Mouse (Mus musculus): ENCODE data around the gene Dnm2.

Gene Dnm2

GRCm38 (mm10) chr9:21424631-21425555 lies at the start of gene Dnm2:
TSS of gene Dnm2 (plus strand) at chr9:21424908.
- peak; percentile 99 for DNase-seq (ENCODE audit: low read depth, low spot score)

DNA sequence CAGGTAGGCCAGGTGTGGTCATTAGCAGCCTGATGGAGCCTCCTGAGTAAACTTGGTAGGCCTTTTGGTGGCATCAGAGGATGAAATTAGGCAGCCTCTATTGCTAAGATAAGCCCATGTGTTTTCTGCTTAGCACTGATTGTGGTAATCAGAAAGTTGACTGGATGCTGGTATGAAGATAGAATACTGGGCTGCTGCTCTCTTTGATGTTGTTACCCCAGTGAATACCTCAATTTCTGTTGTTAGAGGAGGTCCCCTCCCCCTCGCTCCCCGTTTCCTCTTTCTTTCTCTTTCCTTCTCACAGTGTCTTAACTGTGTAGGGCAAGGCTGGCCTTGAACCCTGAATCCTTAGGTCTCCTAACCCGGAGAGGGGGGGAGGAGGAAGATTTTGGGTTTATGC lies 45.5 kb upstream of the Dnm2 start:
- no peak for DNase-seq (ENCODE audit: low read depth, low spot score)

- peak; percentile 32 for DNase-seq (ENCODE audit: low read depth, low spot score)
Observed at GRCm38 (mm10) chr9:21380868-21381267, 43.8 kb upstream of the Dnm2 start.

GRCm38 (mm10) chr9:21383966-21384365 lies 40.7 kb upstream of the Dnm2 start:
- DNase-seq (ENCODE audit: low read depth, low spot score) = no peak

DNA sequence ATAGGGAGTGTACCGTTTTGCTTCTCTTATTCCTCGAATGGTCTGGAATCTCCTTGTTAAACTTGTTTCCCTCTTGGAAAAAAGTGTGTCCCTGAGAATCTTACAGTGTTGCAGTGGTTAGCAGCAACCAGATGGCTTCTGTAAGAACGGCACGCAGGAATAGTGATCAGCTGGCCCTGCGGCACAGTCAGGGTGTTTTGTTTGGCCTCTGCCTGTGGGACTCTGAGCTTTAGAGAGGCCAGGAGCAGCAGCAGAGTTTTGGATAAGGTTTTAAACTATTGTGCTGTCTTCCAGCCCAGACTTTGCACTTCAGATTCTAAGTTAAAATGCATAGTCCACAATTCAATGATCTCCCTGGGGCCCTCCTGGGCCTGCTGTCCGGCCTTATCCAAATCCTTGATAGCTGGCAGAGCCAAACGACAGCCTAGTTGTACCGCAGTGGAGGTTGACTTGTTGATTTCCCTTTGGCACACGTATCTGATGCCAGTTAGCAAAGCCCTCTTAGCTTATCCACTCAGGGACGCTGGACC lies 32.0 kb upstream of the Dnm2 start:
- DNase-seq (ENCODE audit: low read depth, low spot score) = no peak

- no peak for DNase-seq (ENCODE audit: low read depth, low spot score)
Observed at GRCm38 (mm10) chr9:21395692-21396091, 29.0 kb upstream of the Dnm2 start.

- no peak for DNase-seq (ENCODE audit: low read depth, low spot score)
Observed at GRCm38 (mm10) chr9:21397170-21397569, 27.5 kb upstream of the Dnm2 start.

DNA sequence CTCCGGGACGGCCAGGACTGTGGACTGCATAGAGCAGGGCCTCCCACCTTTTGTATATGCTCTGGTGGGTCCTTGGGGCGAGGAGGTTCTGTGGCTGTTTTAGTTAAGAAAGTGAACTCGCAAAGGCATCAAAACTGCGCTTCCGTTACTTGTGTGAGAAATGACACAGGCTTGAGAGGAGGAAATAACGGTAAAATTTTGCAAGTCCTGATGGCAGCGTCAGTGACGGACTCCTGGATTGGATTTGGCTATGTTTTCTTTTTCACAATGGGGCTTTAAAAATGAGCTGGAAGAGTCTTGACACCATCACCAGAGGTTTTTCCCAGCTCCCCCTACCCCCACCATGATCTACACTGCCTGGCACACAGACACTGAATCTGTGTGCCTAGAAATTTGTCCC lies 23.7 kb upstream of the Dnm2 start:
- DNase-seq (ENCODE audit: low read depth, low spot score) = no peak

DNA sequence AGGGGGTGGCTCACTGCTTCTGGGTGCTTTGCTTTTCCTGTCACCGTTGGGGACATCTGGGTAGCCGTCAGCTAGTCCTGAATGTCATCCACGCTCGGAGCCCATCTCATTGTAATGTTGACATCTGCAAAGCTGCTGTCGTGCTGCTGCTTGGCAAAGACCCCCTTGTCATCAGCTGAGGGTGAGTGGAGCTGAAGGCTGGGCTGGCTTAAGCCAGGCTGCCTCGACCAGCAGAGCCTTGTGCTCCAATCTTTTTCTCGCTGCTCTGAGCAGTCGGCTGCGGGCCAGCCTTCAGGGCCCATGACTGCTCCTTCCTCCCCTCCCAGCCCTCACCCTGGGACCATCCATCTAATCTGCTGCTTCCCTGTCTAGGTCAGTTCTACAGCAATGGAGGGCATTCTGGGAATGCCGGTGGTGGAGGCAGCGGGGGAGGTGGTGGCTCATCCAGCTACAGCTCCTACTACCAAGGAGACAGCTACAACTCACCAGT lies 21.9 kb upstream of the Dnm2 start:
- DNase-seq (ENCODE audit: low read depth, low spot score) = no peak

DNA sequence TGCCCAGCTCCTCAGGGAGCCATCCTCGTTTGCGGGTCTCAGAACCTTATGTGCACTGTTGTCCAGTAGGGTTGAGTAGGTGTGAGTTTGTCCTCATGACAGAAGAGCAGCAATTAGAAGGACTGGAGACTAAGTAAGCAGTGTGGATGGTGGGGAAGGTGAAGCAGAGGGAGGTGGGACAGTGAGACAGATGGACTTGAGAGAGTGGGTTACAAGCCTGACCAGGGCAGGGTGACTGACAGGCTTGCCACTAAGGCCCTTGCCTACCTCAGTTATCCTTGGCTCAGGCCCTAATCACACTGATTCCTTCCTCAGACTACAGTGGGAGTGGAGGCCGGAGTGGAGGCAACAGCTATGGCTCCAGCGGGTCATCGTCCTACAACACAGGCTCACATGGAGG lies 21.0 kb upstream of the Dnm2 start:
- no peak for DNase-seq (ENCODE audit: low read depth, low spot score)

DNA sequence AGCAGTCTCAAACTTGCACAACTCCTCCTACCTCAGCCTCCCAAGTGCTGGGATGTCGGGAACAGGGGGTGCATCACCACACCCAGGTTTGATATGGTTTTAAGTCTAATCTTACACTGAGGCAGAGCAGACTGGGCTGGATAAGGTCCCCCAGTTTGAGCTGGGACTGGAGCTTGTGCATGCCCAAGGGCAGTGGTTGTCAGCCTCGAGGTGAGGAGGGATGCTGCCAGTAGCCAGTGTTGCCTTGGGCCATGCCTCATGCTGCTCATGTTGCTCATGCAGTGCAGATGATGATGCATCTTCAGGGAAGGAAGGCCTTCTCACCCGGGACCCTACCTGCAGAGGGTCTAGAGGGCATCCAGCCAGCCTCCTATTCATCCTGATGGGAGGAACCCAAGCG lies 19.2 kb upstream of the Dnm2 start:
- DNase-seq (ENCODE audit: low read depth, low spot score) = no peak

- peak; percentile 46 for DNase-seq (ENCODE audit: low read depth, low spot score)
Observed at GRCm38 (mm10) chr9:21407951-21408350, 16.8 kb upstream of the Dnm2 start.

GRCm38 (mm10) chr9:21408624-21409023 lies 16.1 kb upstream of the Dnm2 start:
- DNase-seq (ENCODE audit: low read depth, low spot score) = no peak

- peak; percentile 89 for DNase-seq (ENCODE audit: low read depth, low spot score)
Observed at GRCm38 (mm10) chr9:21409592-21410317, 15.0 kb upstream of the Dnm2 start.

GRCm38 (mm10) chr9:21411669-21412550 lies 12.8 kb upstream of the Dnm2 start, which contains the start of gene Qtrt1:
TSS of gene Qtrt1 (plus strand) at chr9:21411837.
- DNase-seq (ENCODE audit: low read depth, low spot score) = peak; percentile 95

GRCm38 (mm10) chr9:21417866-21418265 lies 6.8 kb upstream of the Dnm2 start:
- no peak for DNase-seq (ENCODE audit: low read depth, low spot score)

GRCm38 (mm10) chr9:21419646-21420045 lies 5.1 kb upstream of the Dnm2 start:
- no peak for DNase-seq (ENCODE audit: low read depth, low spot score)

GRCm38 (mm10) chr9:21425556-21425945 lies 843 bp downstream of the Dnm2 start:
- no peak for DNase-seq (ENCODE audit: low read depth, low spot score)

- peak; percentile 68 for DNase-seq (ENCODE audit: low read depth, low spot score)
Observed at GRCm38 (mm10) chr9:21426013-21426412, 1.3 kb downstream of the Dnm2 start.

DNA sequence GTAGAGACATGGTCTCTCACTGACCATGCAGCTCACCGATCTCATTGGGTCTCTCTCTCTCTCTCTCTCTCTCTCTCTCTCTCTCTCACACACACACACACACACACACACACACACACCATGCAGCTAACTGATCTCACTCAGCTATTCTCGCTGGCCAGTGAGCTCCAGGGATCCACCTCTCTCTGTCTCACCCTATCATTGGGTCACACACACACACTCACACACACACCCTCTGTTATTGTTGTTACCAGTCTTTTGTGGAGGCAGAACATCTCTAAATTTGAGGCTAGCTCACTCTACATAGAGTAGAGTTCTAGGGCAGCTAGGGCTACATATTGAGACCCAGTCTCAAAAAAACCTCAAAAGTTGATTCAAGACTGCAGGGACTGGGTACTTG lies 1.8 kb downstream of the Dnm2 start:
- DNase-seq (ENCODE audit: low read depth, low spot score) = no peak

GRCm38 (mm10) chr9:21427773-21428172 lies 3.1 kb downstream of the Dnm2 start:
- no peak for DNase-seq (ENCODE audit: low read depth, low spot score)
